Mouse (Mus musculus) spleen, postnatal 36 days (tissue): ENCODE measurements around the gene Hhipl2.
"Not testable (repeated sequence)": the region's sequence is repeated elsewhere in the genome, so short reads cannot be mapped to it uniquely, and the experiment has no call there.

Source experiments
- DNase-seq, 2 experiments: peaks; one replicate each; pipeline ENCODE4 v3.0.0; 2022; ENCODE audit warnings: low spot score in 2 of 2, mixed read lengths in 1 of 2

The Hhipl2 gene

DNA sequence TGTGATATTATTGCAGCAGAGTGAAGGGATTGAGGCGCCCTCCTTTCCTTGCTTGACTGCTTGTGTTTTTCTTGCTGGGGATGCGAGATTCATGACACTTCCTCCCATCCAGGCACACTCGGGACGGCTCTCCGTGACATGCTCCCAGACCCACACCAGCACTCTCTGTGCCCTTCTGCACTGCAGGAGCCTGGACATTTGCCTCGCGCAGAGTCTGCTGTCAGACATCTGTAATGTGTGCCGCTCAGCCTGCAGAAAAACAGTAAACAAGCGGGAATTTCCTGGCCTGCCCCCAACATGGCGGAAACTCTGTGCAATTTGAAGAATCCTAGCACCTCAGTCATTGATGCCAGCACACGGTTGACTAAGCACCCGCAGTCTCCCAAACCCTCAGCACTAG, at the start of gene Hhipl2:
Gene Hhipl2, plus strand, starts transcription at position 343 of the 400 bp plus-strand sequence.
- no peak for DNase-seq

DNA sequence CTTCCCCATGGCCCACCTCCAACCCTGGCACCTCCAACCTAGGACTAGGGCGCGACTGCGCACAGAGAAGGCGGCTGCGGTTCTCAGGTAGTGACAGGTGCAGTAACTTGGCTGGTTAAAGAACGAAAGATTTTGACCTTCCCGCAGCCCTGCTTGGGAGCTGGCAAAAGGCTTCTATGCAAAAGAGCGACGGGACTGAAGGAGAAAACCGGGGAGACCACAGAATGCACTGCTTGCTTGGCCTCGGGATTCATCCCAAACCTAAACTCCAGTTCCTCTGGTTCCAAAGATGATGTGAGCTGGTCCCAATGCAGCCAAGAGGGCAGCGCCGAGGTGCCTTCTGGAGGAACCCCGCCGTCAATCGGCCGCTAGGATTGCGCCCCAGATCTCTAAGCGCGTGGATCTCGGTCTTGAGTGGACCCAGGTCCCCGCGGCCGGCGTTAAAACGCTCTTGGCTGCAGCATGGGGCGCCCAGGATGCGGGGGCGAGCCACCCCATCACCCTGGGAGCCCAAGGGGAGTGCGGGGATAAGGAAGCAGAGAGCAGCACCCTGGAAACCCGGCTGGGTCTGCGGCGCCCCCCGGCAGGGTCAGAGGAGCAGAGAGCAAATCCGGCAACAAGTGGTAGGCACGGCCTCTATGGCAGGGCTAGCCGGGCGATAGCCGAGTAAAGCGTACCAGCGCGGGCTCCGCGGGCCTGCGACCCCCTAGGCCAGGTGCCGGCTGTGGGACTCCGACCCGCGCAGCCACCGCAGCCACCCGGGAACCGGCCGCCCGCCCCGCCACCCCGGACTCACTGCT, 49.2 kb upstream of the Hhipl2 start:
- no peak for DNase-seq

DNA sequence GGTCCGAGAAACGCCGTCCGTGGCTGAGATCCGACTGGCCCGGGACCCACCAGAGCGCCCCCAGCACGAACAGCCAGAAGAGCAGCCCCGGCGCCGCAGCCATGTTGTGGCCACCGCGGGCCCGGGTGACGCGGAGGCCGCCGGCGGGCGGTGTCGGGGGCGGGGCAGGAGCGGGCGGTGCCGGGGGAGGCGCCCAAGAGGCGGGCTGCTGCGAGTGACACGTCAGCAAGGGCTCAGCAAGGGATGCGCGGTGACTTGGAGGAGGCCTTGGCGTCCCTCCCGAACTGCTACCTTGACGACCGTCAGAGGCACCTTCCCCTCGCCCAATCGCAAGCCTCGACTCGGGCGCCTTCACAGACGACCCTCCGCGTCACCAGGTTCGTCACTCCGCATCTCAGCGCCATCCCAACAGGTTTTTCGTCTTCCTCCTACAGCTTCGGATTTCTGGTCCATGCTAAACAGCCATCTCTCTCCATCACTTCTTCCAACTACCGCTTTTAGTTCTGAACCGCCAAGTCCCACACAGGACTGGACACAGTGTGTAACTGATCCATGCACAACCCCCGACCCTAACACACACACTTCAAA, 48.5 kb upstream of the Hhipl2 start, which contains the start of gene Mia3:
Gene Mia3, minus strand, starts transcription at position 127 of the 588 bp plus-strand sequence.
- peak; percentile 91 to 93 for DNase-seq

DNA sequence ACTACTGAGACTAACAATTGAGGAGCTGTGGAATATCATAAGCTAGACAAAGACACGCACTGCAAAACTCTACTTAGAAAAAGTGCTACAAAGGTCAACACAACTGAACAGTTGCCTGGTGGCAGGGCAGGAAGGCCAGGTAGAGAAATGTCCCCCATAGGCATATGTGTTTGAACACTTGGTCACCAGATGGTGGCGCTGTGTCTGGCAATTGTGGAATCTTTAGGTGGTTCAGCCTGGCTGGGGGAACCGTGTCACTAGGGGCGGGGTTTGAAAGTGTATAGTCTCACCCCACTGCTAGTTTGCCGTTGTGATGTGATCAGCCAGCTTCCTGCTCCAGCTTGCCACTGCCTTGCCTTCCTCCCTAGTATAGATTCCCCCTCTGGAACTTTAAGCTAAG, 43.3 kb upstream of the Hhipl2 start:
- no peak for DNase-seq

DNA sequence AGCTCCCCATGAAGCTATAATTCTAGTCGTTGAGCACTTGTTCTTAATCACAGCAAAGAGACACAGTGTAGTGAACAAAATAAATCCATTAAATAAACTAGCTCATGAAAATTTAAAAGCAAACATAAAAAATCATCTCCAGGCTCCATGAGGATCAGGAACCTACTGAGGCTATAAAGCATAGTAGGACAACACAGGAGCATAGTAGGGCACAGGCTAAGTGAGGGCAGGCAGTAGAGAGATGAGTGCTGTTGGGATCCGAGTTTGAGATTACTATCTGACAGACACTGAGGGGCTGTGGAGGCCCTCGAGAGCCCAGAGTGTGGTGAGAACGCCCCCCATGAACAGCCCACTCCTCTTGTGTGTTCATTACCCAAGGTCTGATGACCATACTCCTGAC, 41.0 kb upstream of the Hhipl2 start:
- DNase-seq, result no peak

DNA sequence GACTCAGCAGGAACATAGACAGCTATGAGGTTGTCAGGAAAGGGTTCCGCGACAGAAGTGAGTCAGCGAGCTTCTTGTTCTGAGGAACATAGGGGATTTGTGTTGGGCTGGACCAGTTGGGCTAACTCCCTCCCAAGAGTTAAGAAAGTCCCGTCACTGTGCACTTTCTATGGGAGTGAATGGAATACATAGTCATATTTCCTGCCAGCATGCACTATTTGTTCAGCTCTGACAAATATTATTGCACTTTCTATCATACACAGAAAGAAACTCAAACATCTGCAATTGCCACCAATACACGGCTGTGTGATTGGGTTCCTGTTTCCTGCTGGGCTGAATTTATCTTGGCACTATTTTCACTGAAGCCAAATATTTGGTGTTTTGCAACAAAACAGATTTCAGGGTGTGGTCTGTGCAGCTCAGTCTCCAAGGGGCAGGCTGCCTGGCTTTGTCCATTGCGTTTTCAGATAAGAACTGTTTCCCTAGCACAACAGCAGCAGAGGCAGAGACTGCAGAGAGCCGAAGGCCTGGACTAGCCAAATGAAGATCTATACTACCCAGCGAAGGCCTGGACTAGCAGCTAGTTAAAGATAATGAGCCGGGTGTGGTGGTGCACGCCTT, 39.6 kb upstream of the Hhipl2 start:
- no peak for DNase-seq

DNA sequence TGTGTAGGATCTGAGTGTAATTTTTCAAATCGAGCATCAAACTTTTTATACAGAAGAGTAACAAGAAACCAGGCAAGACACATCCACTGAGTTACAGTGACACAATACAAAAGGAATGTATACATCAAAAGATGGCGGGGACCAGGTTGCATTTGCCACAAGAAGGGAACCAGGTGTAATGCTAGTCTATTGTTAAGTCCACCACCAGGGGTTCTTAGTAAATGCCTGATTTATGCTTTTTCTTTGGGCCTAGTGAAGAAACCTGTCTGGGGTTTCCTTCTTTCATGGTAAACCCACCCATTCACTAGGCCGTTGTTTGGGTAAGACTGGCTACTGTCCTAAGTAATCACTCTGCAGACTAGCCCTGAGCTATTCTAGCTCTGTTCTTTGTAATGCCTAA, 38.6 kb upstream of the Hhipl2 start:
- DNase-seq, result not testable (repeated sequence)

DNA sequence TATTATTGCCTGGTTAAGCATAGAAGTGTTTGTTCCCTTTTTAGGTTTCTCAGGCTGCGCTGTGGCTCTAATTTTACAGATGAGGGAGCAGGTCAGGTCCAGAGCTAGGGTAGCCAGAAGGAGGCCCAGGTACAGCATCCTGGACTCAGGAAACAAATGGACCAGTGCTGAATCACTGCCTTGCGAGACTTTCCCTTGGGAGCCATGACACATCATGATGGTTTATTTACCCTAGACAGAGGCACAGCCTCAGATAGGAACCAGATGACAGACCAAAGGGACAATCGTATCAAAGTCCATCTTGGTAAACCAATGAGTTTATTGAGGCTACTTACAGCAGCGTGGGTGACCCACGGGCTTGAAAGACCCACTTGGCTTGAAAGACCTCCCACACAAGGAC, 36.2 kb upstream of the Hhipl2 start:
- DNase-seq, result no peak

DNA sequence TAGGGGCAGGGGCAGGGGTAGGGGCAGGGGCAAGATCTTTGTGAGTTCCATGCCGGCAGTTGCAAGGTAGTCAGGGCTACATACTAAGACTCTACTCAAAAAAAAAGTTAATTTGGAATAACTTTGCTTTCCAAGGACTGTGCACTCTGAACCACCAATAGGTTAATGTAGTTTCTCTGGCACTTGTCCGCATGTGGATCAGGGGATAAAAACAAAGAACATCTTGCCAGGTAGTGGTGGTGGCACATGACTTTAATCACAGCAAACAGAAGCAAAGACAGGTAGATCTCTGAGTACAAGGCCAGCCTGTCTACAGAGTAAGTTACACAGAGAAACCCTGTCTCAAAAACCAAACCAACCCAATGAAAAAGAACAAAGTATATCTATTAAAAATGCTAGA, 35.4 kb upstream of the Hhipl2 start:
- DNase-seq, result no peak

DNA sequence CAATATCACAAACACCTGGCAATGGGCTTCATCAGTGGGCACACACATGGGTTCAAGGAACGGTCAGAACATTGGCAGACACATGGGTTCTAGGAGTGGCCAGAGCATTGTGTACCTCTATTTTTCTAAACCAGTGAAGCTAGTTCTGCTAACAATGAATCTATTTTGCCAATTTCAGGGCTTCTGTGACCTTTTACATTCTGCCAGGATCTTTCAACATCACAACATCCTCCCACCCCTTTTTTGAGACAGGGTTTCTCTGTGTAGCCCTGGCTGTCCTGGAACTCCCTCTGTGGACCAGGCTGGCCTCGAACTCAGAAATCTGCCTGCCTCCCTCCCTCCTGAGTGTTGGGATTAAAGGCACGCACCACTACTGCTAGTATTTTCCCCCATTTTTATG, 30.6 kb upstream of the Hhipl2 start:
- DNase-seq, result not testable (repeated sequence)

DNA sequence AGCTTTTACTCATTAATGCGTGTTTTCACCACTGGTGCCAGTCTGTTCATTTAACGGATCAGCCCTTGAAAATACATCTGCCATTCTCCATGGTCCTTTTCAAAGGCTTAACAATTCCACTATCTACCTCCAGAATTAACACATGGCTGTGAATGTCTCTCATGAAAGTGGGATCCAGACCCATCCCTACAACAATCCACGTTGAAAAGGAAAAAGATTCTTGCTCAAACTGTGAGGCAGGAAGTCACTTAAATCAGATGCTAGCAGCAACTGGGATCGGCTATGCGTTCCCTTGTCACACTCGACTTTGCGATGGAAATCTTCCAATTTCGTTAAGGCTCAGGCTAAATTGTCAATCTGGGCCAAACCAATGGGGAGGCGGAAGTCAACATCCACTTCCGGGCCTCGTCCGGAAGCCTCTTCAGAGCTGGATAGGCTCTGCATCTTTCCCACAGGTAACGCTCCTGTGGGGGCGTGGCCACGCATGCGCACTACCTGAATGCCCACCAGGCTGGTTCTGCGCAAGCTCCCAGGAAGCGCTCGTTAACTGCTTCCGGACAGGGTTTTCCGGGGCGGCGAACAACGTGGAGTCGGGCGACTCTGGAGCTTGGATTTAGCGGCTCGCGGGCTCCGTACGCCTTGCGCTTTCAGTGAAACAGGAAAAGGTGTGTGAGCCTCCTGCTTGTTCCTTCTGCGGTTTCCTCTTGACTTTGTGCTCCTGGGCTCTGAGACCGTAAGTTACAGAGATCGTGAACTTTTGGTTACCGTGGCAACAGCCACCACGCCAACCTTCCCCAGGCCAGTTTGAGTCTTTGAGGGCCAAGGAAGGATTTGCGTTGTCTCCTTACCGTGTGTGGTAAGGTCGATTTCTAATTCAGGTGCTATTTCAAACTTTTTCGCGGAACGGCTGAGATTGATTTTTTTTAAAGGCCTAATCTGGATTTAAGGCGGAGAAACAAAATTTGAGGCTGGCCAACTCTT, 29.3 kb upstream of the Hhipl2 start, which contains the start of gene Taf1a:
Gene Taf1a, plus strand, starts transcription at position 556 of the 981 bp plus-strand sequence.
- DNase-seq, result peak; percentile 90 to 93

DNA sequence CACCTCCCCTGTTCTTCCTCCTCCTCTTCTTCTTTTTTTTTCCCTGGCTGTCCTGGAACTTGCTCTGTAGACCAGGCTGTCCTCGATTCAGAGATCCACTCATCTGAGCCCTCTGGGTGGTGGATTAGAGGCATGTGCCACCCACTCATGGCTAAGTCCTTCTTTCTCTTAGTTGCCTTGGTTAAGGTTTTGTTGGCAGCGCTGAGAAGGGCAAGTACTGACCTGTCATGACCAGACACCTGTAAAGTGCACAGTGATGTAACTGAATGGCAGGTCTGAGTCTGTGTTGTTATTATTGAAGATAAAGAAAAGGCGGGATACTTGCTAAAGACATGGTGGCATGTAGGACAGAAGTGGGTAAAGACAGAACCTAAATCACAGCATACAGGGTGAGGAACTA, 14.6 kb upstream of the Hhipl2 start:
- no peak for DNase-seq

DNA sequence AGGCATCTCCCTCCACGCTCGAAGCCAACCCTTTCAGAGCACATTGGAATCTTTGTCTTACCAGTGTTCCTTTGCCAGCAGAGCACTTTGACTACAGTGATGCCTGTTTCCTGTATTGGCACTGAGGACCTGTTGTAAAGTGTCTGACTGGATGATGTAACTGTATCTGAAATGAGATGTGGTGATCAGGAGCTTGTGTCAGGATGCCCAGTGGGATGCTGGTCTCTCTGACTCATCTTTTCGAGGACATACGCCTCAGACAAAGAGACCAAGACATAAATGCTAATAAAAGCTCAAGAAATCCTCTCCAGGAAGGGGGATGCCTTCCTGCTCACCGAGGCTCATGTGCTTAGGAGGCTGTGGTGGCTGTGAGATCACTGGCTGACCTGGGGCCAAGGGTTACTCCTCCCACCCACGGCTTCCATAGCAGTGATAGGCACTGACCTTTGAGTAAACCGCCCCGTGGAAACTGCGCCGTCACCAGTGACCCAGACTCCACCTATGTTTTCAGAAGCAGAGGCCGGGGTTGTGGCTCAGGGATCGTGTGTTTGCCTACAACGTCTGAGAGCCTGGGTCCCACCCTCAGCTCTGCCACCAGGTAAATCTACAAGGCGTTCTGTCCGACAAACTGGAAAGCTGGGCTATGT, 3.8 kb upstream of the Hhipl2 start:
- DNase-seq, result no peak

DNA sequence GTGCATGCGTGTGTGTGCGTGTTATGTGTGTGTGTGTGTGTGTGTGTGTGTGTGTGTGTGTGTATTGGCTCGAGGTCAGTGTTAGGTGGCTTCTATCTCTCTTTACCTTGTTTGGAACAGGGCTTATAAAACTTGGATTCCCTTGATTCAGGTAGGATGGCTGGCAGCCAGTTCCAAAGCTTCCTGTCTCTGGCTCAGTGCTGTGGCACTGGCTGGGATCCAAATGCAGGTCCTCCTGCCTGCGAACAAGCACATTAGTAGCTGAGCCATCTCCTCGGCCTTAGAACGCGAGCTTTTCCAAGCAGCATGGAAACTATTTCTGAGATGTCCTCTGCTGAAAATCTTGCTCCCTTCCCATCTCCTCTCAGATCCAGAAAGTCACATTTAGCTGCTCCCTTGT, 1.7 kb downstream of the Hhipl2 start:
- DNase-seq, result no peak

DNA sequence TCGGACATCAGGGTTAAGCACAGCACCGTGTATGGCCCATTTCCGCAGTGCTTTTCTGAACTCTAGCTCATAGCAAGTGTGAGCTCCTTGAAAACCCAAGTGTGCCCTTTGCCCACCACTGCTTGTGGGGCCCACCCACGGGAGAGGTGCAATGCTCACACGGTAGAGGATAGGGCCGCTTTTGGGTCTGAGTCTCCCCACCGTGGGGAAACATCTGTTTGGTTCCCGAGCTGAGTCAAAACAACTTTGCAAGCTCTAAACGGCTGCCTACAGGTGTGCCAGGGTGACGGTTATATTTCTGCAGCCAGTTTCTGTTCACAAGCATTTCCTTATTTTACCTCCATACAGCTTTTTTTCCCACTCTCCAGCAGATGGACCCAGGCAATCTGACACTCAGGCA, 2.3 kb downstream of the Hhipl2 start:
- DNase-seq, result no peak

DNA sequence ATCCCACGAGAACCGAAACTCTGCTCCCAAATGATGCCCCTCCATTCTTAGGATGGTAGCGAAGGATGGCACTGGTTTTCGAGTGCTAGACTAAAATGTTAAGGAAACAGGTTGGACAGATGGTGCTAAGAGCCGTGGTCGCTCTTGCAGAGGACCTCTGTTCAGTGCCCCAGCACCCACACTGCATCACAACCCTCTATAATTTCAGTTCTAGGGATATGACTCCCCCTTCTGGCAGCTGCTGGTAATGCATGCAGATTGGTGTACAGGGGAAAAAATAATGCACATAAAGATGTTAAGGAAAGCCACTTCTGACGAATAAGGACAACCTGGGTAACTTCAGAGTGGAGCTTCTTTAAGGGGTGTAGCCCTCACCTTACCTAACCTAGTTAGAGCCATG, 6.1 kb downstream of the Hhipl2 start:
- DNase-seq, result no peak

DNA sequence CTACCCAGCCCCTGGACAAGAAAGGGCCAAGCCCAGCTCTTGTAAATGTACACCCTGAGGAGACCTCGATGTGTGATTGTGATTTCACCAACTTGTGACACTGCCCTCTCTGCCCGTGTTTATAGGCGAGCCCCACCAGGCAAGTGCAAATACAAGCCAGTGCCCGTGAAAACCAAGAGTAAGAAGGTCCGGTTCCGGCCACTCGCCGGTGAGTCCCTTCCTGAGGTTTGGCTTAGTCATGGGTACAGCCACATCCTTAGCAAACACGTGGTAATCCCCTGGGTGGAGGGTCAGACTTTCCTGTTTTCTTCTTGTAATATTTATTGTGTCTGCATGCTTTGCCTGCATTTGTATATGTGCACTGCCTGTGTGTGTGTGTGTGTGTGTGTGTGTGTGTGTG, 16.9 kb downstream of the Hhipl2 start:
- no peak for DNase-seq

DNA sequence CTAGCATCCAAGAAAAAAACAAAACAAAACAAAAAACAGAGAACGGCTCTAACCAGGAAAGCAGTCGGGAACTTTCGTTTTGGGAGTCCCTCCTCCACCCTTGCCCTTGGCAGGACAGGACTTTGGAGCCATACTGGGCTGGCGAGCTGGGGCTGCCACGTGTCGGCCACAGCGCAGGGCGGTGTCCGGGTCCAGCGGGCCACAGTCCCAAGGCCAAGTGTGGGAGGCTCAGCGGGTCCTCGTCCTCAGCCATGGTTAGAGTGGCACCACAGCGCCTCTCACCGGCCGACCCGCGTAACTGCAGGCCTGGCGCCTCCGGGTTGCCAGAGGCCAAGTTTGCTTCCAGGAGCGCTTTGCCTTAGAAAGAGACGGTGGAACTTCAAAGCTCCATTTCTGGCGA, 21.0 kb downstream of the Hhipl2 start:
- peak; percentile 15 to 24 for DNase-seq

DNA sequence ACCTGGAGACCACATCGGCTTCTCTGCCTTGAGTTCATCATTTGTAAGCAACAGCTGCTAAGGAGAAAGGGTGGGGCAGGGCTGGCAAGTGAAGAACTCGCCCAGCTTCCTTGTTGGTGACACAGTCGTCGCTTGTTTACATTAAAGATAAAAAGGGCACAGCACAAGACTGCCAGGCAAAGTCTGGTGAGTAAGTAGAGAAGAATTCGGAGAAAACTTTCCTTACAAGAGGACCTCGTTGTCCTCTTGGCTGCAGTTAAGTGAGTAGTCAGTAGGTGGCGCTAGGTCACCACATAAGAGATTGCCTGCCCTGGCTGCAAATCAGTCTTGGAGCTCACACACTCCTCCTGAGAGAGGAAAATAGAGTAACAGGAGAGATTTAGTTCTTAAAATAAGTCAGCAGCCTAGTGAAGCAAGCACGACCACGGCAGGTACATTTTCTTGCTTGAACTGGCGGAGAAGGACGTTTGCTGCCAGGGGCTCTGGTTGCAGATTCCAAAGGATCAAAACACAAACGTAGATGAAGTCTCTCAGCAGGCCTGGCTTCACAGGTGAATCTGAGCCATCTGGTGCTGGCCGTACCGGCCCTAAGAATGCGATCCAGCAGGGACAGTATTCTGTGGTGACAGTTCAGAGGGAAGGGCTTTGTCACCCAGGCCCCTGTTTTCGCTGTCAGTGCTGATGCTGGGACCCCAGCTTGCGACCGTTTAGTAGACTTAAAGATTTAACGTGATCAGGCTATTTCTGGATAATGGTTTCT, 24.2 kb downstream of the Hhipl2 start:
- DNase-seq, result peak; percentile 44 to 49

DNA sequence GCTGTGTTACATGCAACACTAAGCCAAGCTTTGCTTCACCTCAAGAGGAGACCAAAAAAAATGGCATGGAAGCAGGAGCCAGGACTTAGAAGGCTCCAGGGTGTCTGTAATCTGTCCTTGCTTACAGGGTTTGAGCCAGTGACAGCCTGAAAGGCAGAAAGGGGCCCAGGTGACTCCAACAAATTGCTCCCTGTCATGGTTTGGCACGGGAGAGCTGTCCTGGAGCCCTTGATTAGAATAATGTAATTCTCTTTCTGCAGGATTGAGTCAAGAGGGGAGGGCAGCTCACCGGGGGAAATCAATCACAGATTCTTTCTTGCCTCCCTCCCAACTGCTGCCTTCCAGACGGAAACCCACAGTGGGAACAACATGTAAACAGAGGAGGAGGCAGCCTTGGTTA, 35.1 kb downstream of the Hhipl2 start:
- no peak for DNase-seq
